Mouse (Mus musculus) neural tube, embryonic 13.5 days (tissue): ENCODE data around the gene Celf1. TPM values are rescaled to one million over a fixed set of nuclear protein-coding genes. Genes with fewer than 3 reads are reported as not detected.
"Not testable (repeated sequence)": the region's sequence is repeated elsewhere in the genome, so short reads cannot be mapped to it uniquely, and the experiment has no call there.

Experiments used
- ATAC-seq: fragments of 200-750 bp; cut with Nextera tagmentation; 2 replicates; pipeline ENCODE4 v1.8.0; 2017; ENCODE audit warnings: low read depth, mild to moderate bottlenecking, moderate TSS enrichment, moderate library complexity
- H3K27ac ChIP-seq: fragments of 300-500 bp; sonication (generic); replicated peaks from 2 replicates; pipeline ENCODE4 v1.5.1; 2015; ENCODE audit warnings: moderate library complexity, mild to moderate bottlenecking, inconsistent platforms
- H3K27me3 ChIP-seq: fragments of 300-500 bp; sonication (generic); 2 replicates; pipeline ENCODE4 v1.6.1; 2015; ENCODE audit warnings: mild to moderate bottlenecking, inconsistent platforms
- H3K36me3 ChIP-seq: fragments of 300-500 bp; sonication (generic); 2 replicates; pipeline ENCODE4 v1.6.1; 2015; ENCODE audit warnings: mild to moderate bottlenecking, inconsistent platforms
- H3K4me1 ChIP-seq: fragments of 300-500 bp; sonication (generic); replicated peaks from 2 replicates; pipeline ENCODE4 v1.6.1; 2015; ENCODE audit warnings: inconsistent platforms
- H3K4me2 ChIP-seq: fragments of 300-500 bp; sonication (generic); 2 replicates; pipeline ENCODE4 v1.6.1; 2015; ENCODE audit warnings: inconsistent platforms, mild to moderate bottlenecking, moderate library complexity
- H3K4me3 ChIP-seq: fragments of 300-500 bp; sonication (generic); 2 replicates; pipeline ENCODE4 v1.5.1; 2015; ENCODE audit warnings: mild to moderate bottlenecking, inconsistent platforms
- H3K9ac ChIP-seq: fragments of 300-500 bp; sonication (generic); 2 replicates; pipeline ENCODE4 v1.6.1; 2015; ENCODE audit warnings: moderate library complexity, mild to moderate bottlenecking, inconsistent platforms
- H3K9me3 ChIP-seq: fragments of 300-500 bp; sonication (generic); 2 replicates; pipeline ENCODE4 v1.6.1; 2016; ENCODE audit warnings: inconsistent platforms
- WGBS: fragments of 180-500 bp; shearing (Covaris S2); methylation state at CpG from one replicate; pipeline ENCODE4 v1.1.7; 2015; 5-methylcytosine and 5-hydroxymethylcytosine counted together
- polyA plus RNA-seq: library from polyadenylated mRNA; unstranded; fragments of >200 nt; fragmentation: Nextera tagmentation; extraction: Ambion mirVana; gene quantifications from 2 replicates; pipeline ENCODE4 v1.2.1, GENCODE M21; 2015

Celf1 gene
- polyA plus RNA-seq, 1 experiment from 2014 or later, result 104 TPM

DNA sequence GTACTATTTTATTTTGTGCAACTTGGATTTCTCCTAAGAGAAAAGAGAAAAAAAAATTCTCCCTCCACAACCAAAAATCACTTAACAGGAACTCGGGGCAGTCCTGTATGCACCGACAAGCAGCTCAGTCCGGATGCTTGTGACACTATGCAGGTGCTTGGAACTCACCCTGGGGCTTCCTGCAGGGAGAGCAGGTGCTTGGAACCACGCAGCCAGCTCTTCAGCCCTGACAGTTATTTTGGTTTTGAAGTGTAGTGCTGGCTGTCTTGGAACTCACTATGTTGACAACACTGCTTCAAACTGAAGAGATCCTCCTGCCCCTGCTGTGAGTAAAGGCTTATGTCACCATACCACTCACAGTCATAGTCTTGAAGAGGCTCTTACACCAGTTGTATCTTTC, 37.1 kb downstream of the Celf1 start:
- no peaks in the 10 kb centered on the region for H3K9me3 ChIP-seq
- H3K4me3 ChIP-seq, result no peak overlapping the region
- WGBS, result 81% methylated on average over 4 of the region's 4 CpGs
- H3K27ac ChIP-seq, result no peak overlapping the region
- 0 out of 2 replicates have a peak, but pooled peaks cover 4% of the 10 kb centered on the region for H3K36me3 ChIP-seq
- ATAC-seq, result no peak
- no peak overlapping the region for H3K9ac ChIP-seq
- no peaks in the 10 kb centered on the region for H3K4me1 ChIP-seq
- no peak overlapping the region for H3K4me2 ChIP-seq
- H3K27me3 ChIP-seq, result no peaks in the 10 kb centered on the region

- no peaks in the 10 kb centered on the region; the same call in 1 of the 2 replicates for H3K4me1 ChIP-seq
- no peak overlapping the region for H3K4me2 ChIP-seq
- WGBS, result 94% methylated on average over 3 of the region's 3 CpGs
- no peak for ATAC-seq
- no peak overlapping the region for H3K4me3 ChIP-seq
- no peaks in the 10 kb centered on the region for H3K9me3 ChIP-seq
- no peak overlapping the region for H3K9ac ChIP-seq
- no peak overlapping the region for H3K27ac ChIP-seq
- H3K27me3 ChIP-seq, result no peaks in the 10 kb centered on the region
- H3K36me3 ChIP-seq, result no peaks in the 10 kb centered on the region
These were observed 45.9 kb downstream of the Celf1 start for GRCm38 (mm10) chr2:90986055-90986454.

DNA sequence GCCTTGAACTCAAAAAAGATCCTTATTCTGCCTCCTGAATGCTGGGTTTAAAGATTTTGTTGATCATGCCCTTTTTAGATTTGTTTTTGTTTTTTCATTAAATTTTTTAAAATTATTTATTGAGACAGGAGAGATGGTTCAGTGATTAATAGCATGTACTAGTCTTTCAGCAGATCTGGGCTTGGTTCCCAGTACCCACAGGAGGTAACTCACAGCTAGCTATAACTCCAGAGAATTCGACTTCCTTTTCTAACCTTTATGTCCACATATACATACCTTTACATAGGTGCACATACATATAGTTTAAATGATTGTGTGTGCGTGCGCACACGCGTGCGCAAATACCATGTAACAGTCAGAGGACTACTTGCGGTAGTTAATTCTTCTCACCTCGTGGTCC, 68.4 kb downstream of the Celf1 start:
- H3K27ac ChIP-seq, result no peak overlapping the region
- H3K4me2 ChIP-seq, result no peak overlapping the region
- 96% methylated on average over 8 of the region's 8 CpGs for WGBS
- H3K9me3 ChIP-seq, result no peaks in the 10 kb centered on the region
- no peak overlapping the region for H3K9ac ChIP-seq
- H3K4me1 ChIP-seq, result no peaks in the 10 kb centered on the region
- H3K4me3 ChIP-seq, result no peak overlapping the region
- no peaks in the 10 kb centered on the region for H3K27me3 ChIP-seq
- H3K36me3 ChIP-seq, result peaks cover 88% of the 10 kb centered on the region
- ATAC-seq, result no peak

- Histone ChIP-seq H3K4me2 (no peak overlapping the region), H3K27me3 (no peaks in the 10 kb centered on the region), H3K4me3 (no peak overlapping the region), H3K27ac (no peak overlapping the region), H3K9me3 (no peaks in the 10 kb centered on the region), H3K9ac (no peak overlapping the region), H3K36me3 (peaks cover 79% of the 10 kb centered on the region), H3K4me1 (peaks cover 17% of the 10 kb centered on the region; the same call in 1 of the 2 replicates)
- WGBS, result 90% methylated on average over 2 of the region's 2 CpGs
- ATAC-seq, result no peak
These were observed 73.7 kb downstream of the Celf1 start for GRCm38 (mm10) chr2:91013881-91014280.

- H3K27me3 ChIP-seq, result no peaks in the 10 kb centered on the region
- peaks cover 17% of the 10 kb centered on the region; the same call in 1 of the 2 replicates for H3K4me1 ChIP-seq
- H3K4me3 ChIP-seq, result no peak overlapping the region
- H3K9me3 ChIP-seq, result no peaks in the 10 kb centered on the region
- H3K4me2 ChIP-seq, result no peak overlapping the region
- WGBS, result 86% methylated on average over 4 of the region's 4 CpGs
- peaks cover 72% of the 10 kb centered on the region for H3K36me3 ChIP-seq
- H3K9ac ChIP-seq, result no peak overlapping the region
- no peak overlapping the region for H3K27ac ChIP-seq
- no peak for ATAC-seq
These were observed 75.2 kb downstream of the Celf1 start for GRCm38 (mm10) chr2:91015386-91015785.

DNA sequence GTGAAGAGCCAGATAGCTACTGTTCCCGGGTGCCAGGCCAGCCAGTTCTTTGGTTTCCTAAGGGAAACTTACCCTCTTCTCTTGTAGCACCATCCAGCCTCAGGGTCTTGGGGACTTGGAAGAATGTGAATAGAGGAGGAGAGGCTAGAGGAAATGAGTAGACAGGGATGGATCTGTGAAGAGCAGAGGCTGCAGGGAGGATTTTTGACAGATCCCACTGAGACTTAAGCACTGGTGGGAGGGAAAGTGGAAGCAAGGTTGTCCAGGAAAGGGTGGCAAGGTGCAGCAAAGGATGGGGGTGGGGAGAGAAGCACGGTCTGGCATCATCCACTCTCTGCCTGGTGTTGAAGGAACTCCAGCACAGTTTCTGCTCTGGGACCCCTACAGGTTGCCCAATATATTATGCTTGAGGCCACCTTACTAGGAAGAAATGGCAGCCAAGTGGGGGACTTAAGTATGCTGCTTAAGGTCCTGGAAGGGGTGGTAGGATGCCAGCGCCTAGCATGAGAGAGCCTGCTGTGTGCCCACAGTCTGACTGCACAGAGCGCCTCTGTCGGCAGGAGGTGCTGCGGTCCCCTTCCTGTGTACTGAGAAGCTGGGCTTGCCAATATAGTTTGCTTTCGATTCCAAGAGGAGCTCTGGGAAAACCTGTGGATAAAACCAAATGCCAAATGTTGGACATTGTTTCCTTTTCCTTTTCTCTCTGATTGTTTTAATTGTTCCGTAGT, 78.0 kb downstream of the Celf1 start:
- no peak; the same call in 1 of the 2 replicates for ATAC-seq
- peaks cover 54% of the 10 kb centered on the region for H3K36me3 ChIP-seq
- H3K27me3 ChIP-seq, result no peaks in the 10 kb centered on the region
- H3K9ac ChIP-seq, result no peak overlapping the region
- 72% methylated on average over 8 of the region's 8 CpGs for WGBS
- no peak overlapping the region for H3K4me3 ChIP-seq
- H3K9me3 ChIP-seq, result no peaks in the 10 kb centered on the region
- H3K4me1 ChIP-seq, result peaks cover 17% of the 10 kb centered on the region; the same call in 1 of the 2 replicates
- no peak overlapping the region for H3K27ac ChIP-seq
- H3K4me2 ChIP-seq, result no peak overlapping the region

GRCm38 (mm10) chr2:91019911-91020310, 79.7 kb downstream of the Celf1 start:
- no peak overlapping the region for H3K9ac ChIP-seq
- 96% methylated on average over 3 of the region's 3 CpGs for WGBS
- H3K36me3 ChIP-seq, result peaks cover 37% of the 10 kb centered on the region
- no peak overlapping the region for H3K27ac ChIP-seq
- no peak for ATAC-seq
- H3K27me3 ChIP-seq, result no peaks in the 10 kb centered on the region
- no peaks in the 10 kb centered on the region for H3K9me3 ChIP-seq
- H3K4me3 ChIP-seq, result no peak overlapping the region
- H3K4me1 ChIP-seq, result peaks cover 17% of the 10 kb centered on the region; the same call in 1 of the 2 replicates
- no peak overlapping the region for H3K4me2 ChIP-seq

GRCm38 (mm10) chr2:91022266-91022665, 82.1 kb downstream of the Celf1 start:
- not testable (repeated sequence) for H3K27me3 ChIP-seq, H3K9ac ChIP-seq, H3K4me3 ChIP-seq, H3K4me2 ChIP-seq, H3K9me3 ChIP-seq, H3K27ac ChIP-seq, ATAC-seq
- peaks cover 12% of the 10 kb centered on the region; the same call in 1 of the 2 replicates for H3K4me1 ChIP-seq
- 93% methylated on average over 7 of the region's 7 CpGs for WGBS
- H3K36me3 ChIP-seq, result peaks cover 21% of the 10 kb centered on the region

DNA sequence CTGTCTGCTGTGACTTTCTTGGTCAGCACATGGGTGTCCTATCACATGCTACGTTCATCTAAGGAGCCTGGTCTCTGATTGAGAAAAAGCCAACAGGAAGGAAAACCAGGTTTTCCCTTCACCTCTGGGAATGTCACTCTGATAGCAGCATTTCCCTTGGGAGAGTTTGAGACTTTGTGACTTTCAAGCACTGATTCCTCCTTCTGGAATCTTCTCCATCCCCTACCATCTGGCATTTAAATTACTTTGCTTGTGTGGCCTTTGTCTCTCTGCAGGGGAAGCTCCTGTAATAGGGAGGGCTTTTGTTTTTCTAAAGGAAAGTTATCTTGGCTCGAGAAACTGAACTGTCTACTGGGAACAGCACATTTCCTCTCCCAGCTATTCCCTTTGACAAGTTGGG, 82.9 kb downstream of the Celf1 start:
- ATAC-seq, result no peak
- WGBS, result 57% methylated on average over 2 of the region's 2 CpGs

GRCm38 (mm10) chr2:91023956-91024355, 83.8 kb downstream of the Celf1 start:
- no peak for ATAC-seq

More for the DNA sequence above, 82.9 kb downstream of the Celf1 start:
- Histone ChIP-seq H3K4me3 (no peak overlapping the region), H3K9ac (no peak overlapping the region), H3K4me1 (peaks cover 5% of the 10 kb centered on the region; the same call in 1 of the 2 replicates), H3K27ac (no peak overlapping the region), H3K9me3 (no peaks in the 10 kb centered on the region), H3K4me2 (no peak overlapping the region), H3K27me3 (no peaks in the 10 kb centered on the region), H3K36me3 (peaks cover 15% of the 10 kb centered on the region)

DNA sequence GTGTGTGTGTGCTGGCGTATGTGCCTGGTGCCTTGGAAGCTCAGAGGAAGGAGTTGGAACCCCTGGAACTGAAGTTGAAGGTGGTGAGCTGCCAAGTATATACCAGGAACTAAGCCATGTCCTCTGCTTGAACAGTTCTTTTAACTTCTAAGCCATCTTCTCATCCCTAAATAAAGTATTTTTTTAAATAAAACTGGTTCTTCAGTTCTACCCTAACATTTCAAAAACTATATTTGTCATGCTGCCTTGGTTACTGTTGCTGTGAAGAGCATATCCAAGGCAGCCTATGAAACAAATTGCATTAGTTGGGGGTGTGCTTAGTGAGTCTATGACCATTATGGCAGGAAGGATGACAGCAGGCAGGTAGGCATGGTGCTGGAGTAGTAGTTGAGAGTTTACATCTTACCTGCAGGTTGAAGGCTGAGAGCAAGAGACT, 84.9 kb downstream of the Celf1 start:
- Histone ChIP-seq H3K27ac (no peak overlapping the region), H3K4me1 (no peaks in the 10 kb centered on the region), H3K36me3 (peaks cover 9% of the 10 kb centered on the region), H3K9me3 (no peaks in the 10 kb centered on the region), H3K4me2 (no peak overlapping the region), H3K4me3 (no peak overlapping the region), H3K27me3 (no peaks in the 10 kb centered on the region), H3K9ac (no peak overlapping the region)
- ATAC-seq, result no peak
- WGBS, result 95% methylated on average over 1 of the region's 1 CpGs

More at GRCm38 (mm10) chr2:91023956-91024355, 83.8 kb downstream of the Celf1 start:
- no peaks in the 10 kb centered on the region for H3K27me3 ChIP-seq
- H3K4me3 ChIP-seq, result no peak overlapping the region
- no peak overlapping the region for H3K27ac ChIP-seq
- no peak overlapping the region for H3K4me2 ChIP-seq
- WGBS, result 97% methylated on average over 1 of the region's 1 CpGs
- peaks cover 15% of the 10 kb centered on the region for H3K36me3 ChIP-seq
- no peaks in the 10 kb centered on the region for H3K4me1 ChIP-seq
- H3K9me3 ChIP-seq, result no peaks in the 10 kb centered on the region
- H3K9ac ChIP-seq, result no peak overlapping the region

GRCm38 (mm10) chr2:91026491-91026890, 86.3 kb downstream of the Celf1 start:
- no peak for ATAC-seq
- no peak overlapping the region for H3K9ac ChIP-seq
- H3K9me3 ChIP-seq, result no peaks in the 10 kb centered on the region
- H3K4me2 ChIP-seq, result no peak overlapping the region
- WGBS, result 94% methylated on average over 1 of the region's 1 CpGs
- H3K27me3 ChIP-seq, result no peaks in the 10 kb centered on the region
- H3K4me3 ChIP-seq, result no peak overlapping the region
- no peaks in the 10 kb centered on the region for H3K36me3 ChIP-seq
- no peaks in the 10 kb centered on the region for H3K4me1 ChIP-seq
- no peak overlapping the region for H3K27ac ChIP-seq
